Mouse (Mus musculus) layer of hippocampus, adult 11-12 months (tissue): ENCODE data around the gene Tma16.

Experiments used
- DNase-seq: peaks from one replicate; pipeline ENCODE4 v3.0.0; 2022; ENCODE audit warnings: low spot score

Tma16 gene

GRCm38 (mm10) chr8:66486084-66486763 lies at the start of gene Tma16:
Gene Tma16 (minus strand): TSS chr8:66486530.
- DNase-seq = peak; percentile 86

DNA sequence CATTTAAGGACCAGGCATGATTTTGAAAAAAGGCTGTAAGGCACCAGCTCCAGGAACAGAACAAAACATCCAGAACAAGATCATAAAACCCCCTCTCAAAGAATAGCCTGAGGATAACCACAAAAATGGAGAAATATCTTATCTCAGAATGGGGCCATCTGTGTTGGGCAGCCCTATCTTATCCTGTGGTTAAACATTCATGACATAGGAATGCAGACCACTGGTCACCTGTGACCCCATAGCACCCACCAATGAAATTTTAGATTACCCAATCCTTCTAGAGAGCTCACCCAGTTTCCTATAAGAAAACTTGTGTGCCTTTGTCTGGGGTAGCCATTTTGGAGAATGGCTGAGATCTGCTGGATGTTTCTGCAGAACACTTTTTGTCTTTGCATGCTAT lies 34.2 kb upstream of the Tma16 start:
- no peak for DNase-seq

DNA sequence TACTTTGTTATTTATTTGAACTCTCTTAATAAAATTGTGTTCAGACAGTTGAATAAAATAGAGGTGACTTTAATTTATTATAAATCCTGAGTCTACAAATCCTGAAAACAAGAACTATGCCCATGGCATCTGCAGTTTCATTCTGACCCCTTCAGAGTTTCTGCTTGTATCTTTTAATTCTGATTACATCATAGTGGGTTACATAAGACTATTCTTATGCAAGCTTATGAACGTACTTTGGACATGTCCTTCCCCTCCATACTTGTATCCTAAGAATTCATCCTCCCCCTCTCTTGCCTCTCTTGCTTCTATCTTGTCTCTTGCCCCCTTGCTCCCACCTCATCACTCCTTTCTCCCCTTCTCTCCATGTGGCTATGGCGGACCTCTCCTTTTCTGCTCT lies 32.8 kb upstream of the Tma16 start:
- DNase-seq = no peak

DNA sequence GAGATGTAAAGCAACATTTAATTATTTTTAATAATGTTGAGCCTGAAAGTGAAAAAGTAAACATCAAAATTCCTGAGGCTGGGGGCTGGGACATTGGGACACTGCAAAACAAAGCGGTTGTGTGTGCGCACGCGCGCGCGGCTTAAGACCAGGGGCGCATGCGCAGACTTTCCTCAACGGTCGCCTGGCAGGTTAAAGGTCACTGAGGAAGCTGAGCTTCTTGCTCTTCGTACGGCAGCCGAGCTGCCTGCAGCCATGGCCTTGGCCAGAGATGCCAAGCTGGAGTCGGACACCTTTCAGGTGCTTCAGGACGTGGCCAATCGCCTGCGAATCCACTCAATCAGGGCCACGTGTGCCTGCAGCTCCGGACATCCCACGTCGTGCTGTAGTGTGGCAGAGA lies 25.2 kb upstream of the Tma16 start, which contains the start of gene Tktl2:
TSS of gene Tktl2 (plus strand) at position 220 of the 400 bp plus-strand sequence.
- DNase-seq = no peak

DNA sequence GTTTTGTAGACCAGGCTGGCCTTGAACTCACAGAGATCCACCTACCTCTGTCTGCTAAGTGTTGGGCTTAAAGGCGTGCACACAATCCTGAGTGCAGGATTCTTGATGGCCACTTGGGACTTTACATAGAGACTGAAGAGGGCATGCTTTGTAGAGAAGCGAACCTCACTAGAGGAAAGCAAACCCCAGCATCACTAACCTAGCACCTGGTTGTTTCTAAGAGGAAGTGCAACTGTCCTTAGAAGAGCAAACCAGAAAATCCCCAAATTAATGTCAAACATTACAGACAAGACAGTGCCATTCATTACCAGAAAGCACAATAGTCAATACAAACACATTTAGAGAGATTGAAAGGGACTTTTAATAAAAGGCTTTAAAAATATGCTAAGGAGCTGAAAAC lies 17.1 kb upstream of the Tma16 start:
- DNase-seq = no peak

- DNase-seq = peak; percentile 63
Measured at GRCm38 (mm10) chr8:66496998-66497577, 10.8 kb upstream of the Tma16 start.

GRCm38 (mm10) chr8:66495726-66496125 lies 9.4 kb upstream of the Tma16 start:
- DNase-seq = peak; percentile 85

DNA sequence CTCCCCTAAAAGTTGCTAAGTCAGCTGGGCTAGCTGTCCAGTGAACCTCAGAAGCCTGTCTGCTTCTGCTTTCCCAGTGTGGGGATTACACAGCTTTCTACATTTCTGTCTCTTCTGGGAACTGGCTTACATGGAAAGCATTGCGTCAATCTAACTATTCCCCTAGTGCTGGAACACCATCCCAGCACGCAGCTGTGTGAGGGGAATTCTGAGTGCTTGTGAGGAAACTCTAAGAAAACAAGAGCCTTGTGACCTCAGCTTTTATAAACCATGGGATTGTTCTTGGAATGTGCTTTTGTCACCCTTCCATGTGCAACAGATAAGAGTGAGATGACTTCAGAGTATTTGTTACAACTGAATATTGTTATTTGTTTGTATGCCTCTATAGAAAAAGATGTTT lies 8.2 kb upstream of the Tma16 start:
- DNase-seq = no peak

DNA sequence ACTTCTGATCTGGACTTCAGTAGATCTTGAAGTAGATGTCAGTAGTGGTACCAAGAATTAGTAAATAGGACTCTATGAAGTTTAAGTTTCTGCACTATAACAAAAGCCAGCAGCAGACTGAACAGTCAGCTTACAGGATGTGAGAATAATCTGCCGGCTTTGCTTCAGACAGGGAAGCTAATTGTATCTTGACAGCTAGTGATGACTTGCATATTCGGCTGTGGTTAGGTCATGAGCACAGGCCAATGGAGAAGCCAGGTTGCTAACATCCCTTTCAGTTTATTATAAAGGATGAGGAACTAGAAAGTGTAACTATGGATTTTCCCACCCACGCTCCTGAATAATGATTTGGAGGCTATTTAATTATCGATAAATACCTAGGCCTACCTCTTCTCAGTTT lies 4.3 kb upstream of the Tma16 start:
- no peak for DNase-seq

DNA sequence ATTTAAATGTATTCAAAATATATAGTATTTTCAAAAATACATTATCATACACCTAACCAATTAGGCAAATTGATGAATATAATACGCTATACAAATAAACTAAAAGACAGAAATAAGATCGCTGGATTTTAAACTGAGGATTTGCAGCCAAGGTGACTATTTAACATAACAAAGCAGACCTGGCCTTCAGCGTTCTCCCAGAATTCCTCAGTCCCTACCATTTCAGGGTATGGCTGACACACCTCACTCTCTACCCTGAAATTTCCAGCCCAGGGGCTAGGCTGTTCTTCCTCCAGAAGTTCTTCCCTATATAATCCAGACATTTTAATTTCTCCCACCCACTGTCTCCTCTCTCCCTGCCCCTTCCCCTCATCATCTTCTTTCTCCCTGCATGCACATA lies 2.2 kb upstream of the Tma16 start:
- no peak for DNase-seq

DNA sequence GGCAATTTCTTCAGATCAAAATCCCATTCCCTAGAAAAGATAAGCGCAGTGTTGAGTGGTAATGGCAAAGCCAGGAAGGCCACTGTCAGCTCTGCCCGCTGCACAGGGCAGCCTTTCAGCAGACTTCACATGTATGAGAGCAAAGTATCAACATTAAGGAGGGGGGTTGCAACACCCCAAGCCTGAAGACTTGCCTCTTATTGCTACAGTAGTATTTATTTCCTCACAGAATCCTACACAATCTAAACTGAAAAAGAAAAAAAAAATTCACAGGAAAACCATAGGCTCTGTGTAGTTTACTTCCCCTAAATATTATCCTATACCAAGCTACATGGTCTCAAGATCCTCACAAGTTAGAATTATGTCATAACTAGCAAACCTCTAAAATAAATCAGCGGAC lies 9.4 kb downstream of the Tma16 start:
- no peak for DNase-seq

DNA sequence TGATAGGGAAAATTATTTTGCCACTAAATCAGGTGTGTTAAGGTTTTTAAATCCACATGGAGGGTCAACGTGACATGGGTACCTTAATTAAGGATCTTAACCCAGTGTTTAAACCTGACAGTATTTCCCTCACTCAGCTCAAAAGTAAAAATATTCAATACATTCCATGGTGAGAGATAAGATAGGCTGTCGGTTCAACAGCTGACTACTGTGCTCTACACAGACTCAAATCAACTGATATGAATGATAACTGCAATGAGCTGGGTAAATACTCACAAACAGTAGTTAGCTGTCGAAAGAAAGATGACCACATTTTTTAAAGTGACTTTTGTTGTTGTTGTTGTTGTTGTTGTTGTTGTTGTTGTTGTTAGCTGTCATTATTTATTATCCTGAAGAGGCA lies 16.5 kb downstream of the Tma16 start:
- DNase-seq = no peak

GRCm38 (mm10) chr8:66457057-66457456 lies 29.3 kb downstream of the Tma16 start:
- no peak for DNase-seq

DNA sequence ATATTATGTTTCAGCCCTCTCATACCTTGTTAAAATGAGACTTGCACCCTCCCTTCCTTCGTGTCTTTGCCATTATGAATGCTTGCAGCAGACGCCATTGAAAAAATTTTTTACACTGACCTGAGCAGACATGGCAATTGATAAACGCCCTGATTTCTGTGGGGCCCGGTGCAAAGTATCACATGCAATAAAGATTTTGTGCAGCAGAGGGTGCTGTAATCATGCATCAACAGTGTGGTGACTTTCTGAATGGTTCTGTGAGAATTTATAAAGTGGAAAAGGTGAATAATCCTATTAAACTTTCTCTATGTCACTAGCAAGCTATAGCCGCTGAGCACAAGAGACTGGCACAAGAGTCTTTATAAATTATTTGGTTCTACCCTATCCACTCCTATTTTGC lies 35.6 kb downstream of the Tma16 start:
- peak; percentile 67 for DNase-seq

- no peak for DNase-seq
Measured at GRCm38 (mm10) chr8:66445351-66445750, 41.0 kb downstream of the Tma16 start.

- DNase-seq = no peak
Measured at GRCm38 (mm10) chr8:66444141-66444540, 42.2 kb downstream of the Tma16 start.

DNA sequence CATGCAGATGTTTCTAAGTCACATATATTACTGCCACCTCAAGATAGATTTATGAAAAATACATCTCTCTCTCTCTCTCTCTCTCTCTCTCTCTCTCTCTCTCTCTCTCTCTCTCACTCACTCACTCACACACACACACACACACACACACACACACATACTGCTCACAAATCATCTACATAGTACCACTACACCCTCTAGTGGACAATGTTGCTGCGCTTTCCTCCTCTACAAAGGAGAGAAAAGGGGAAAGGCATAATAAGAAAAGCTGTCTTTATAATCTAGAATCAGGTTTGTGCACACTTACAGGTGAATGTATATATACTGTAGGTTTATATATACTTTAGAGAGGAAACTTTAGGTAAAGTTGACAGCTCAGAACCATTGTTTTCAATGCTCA lies 43.6 kb downstream of the Tma16 start:
- DNase-seq = peak; percentile 67

GRCm38 (mm10) chr8:66441123-66441522 lies 45.2 kb downstream of the Tma16 start:
- DNase-seq = no peak

DNA sequence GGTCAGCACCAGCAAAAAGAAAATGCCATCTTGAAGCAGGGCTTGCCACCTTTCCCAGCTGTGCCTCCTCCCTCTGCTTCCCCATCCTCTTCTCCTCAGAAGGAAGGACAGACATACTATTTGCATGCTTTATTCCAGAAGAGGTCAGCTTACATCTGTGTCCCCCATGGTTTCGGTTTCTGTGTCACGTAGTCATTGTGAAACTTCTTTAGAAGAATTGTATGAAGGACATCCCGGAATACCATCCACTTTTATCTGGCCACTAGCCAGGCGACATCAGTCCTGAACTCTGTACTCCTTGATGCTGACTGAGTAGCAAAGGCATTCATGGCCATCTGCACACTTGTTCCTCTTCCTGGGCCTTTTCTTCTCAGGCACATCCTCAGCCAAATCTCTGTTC lies 47.9 kb downstream of the Tma16 start:
- no peak for DNase-seq

DNA sequence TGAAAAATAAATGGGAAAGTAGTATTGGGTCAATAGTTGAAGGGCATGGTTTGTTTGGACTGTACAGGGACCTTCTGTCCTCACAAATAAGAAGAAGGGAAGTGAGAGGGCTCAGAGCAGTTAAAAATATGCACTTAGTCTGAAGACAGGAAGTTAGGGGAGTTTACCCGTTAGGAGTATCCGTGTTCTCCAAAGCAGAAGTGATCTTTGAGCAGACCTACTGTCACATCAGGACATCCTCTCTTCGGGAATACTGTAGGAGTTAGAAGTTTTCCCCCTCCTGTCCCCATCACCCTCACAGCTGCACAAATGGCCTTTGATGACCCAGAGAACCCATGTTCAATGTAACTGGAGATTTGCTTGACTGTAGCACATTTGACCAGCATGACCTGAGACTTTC lies 48.4 kb downstream of the Tma16 start:
- DNase-seq = no peak

- DNase-seq = no peak
Measured at GRCm38 (mm10) chr8:66436804-66437203, 49.5 kb downstream of the Tma16 start.

DNA sequence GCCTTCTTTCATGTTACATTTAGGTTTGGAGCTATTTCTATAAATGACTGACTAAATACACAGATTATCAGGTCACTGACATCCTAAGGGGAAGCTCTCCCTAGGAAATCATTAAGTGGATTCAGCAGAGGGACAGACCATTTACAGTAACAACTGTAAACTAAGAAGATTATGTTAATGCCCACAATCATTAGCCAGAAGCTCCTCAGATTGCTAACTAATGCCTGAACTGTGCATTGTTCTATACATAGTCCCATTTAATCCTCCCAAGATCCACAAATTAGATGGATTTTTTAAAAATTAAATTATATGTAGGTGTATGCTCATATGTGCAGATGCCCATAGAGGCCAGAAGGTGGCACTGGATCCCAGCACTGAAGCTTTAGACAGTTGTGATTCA lies 52.8 kb downstream of the Tma16 start:
- DNase-seq = no peak

DNA sequence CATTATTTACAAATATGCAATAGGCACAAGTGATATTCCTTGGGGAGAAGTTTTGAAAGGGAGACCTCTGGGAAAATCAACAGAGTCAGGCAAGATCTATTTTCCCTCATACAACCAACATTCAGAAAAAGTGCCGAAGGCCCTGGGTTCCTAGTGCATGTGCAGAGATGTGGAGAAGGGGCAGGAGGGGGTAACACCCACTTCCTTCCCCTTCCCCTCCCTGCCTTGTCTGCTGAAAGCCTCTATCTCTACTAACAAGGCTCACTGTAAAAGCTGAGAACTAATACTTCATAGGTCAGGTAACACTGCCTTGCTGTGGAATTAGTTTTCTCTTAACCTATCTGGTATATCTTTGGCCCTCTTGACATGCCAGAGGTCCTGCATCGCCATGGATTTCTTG lies 55.7 kb downstream of the Tma16 start:
- DNase-seq = no peak
